Mouse (Mus musculus): ENCODE results near the gene Olfml2b. TPM values are rescaled to one million over a fixed set of nuclear protein-coding genes. Genes with fewer than 3 reads are reported as not detected.
A peak's percentile ranks its signal among the peaks of the same experiment; 100 is the strongest.

Gene Olfml2b
- not detected in 2 replicates for polyA plus RNA-seq (2012)

- no peak for TF ChIP-seq GATA1 (IDR thresholded peaks at IDR 0.05; ENCODE audit: low read length)
These were observed at the start of gene Olfml2b for GRCm38 (mm10) chr1:170644255-170645205. TSS of gene Olfml2b (plus strand) at chr1:170644532.

GRCm38 (mm10) chr1:170594575-170594974, 49.8 kb upstream of the Olfml2b start:
- TF ChIP-seq GATA1 (IDR thresholded peaks at IDR 0.05; ENCODE audit: low read length), result no peak

GRCm38 (mm10) chr1:170605228-170606001, 38.9 kb upstream of the Olfml2b start:
- no peak for TF ChIP-seq GATA1 (IDR thresholded peaks at IDR 0.05; ENCODE audit: low read length)

- TF ChIP-seq GATA1 (IDR thresholded peaks at IDR 0.05; ENCODE audit: low read length), result no peak
These were observed 37.0 kb upstream of the Olfml2b start for GRCm38 (mm10) chr1:170607231-170607917.

- no peak for TF ChIP-seq GATA1 (IDR thresholded peaks at IDR 0.05; ENCODE audit: low read length)
These were observed 35.8 kb upstream of the Olfml2b start for GRCm38 (mm10) chr1:170608461-170609071.

GRCm38 (mm10) chr1:170609872-170610271, 34.5 kb upstream of the Olfml2b start:
- TF ChIP-seq GATA1 (IDR thresholded peaks at IDR 0.05; ENCODE audit: low read length), result no peak

- TF ChIP-seq GATA1 (IDR thresholded peaks at IDR 0.05; ENCODE audit: low read length), result no peak
These were observed 34.0 kb upstream of the Olfml2b start for GRCm38 (mm10) chr1:170610289-170610688.

GRCm38 (mm10) chr1:170610695-170611094, 33.6 kb upstream of the Olfml2b start:
- TF ChIP-seq GATA1 (IDR thresholded peaks at IDR 0.05; ENCODE audit: low read length), result no peak

- no peak for TF ChIP-seq GATA1 (IDR thresholded peaks at IDR 0.05; ENCODE audit: low read length)
These were observed 32.7 kb upstream of the Olfml2b start for GRCm38 (mm10) chr1:170611631-170612030.

- TF ChIP-seq GATA1 (IDR thresholded peaks at IDR 0.05; ENCODE audit: low read length), result no peak
These were observed 31.1 kb upstream of the Olfml2b start for GRCm38 (mm10) chr1:170612968-170613872.

- TF ChIP-seq GATA1 (IDR thresholded peaks at IDR 0.05; ENCODE audit: low read length), result peak; percentile 88
These were observed 24.5 kb upstream of the Olfml2b start for GRCm38 (mm10) chr1:170619686-170620374.

- TF ChIP-seq GATA1 (IDR thresholded peaks at IDR 0.05; ENCODE audit: low read length), result peak; percentile 85
These were observed 21.4 kb upstream of the Olfml2b start for GRCm38 (mm10) chr1:170622934-170623333.

GRCm38 (mm10) chr1:170623432-170623831, 20.9 kb upstream of the Olfml2b start:
- no peak for TF ChIP-seq GATA1 (IDR thresholded peaks at IDR 0.05; ENCODE audit: low read length)

GRCm38 (mm10) chr1:170630489-170630888, 13.8 kb upstream of the Olfml2b start:
- TF ChIP-seq GATA1 (IDR thresholded peaks at IDR 0.05; ENCODE audit: low read length), result no peak
